Mouse (Mus musculus) adrenal gland, adult (tissue): ENCODE data around the gene Ddost.
A peak's percentile ranks its signal among the peaks of the same experiment; 100 is the strongest.

Experiments used
- DNase-seq, 2 experiments: peaks; one replicate each; pipeline ENCODE4 v3.0.0; 2022 to 2023; ENCODE audit warnings: low spot score in 1 of 2; ENCODE audit not compliant: inconsistent age in 2 of 2

Gene Ddost

DNA sequence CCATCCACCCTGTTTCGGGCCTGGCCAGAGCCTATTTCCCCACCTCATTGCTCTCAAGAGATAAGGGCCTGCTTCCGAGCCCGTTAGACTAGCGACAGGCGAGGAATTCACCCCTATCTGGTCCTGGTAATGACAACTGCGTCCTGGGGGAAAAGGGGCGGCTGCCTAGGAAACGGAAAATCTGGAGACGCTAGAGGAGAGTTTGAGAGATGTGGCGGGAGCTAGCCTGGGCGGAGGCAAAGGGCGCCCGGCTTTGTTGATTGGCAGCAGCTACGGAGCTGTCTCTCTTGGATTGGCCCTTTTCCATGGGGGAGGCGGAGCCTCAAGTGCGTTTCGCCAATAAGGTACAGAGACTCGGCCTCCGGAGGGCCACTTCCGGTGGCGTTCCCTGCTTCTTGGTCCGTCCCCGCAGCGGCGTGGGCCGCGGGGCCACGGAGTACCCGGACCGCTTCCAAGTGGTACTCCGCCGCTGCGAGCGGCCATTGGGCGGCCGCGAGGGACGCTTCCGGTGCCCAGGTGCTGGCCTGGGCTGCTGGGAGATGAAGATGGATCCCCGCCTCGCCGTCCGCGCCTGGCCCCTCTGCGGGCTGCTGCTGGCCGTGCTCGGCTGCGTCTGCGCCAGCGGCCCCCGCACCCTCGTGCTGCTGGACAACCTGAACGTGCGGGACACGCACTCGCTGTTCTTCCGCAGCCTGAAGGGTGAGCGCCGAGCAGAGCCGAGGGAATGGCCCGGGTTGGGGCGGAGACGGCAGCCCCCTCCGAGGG is at the start of gene Ddost:
Gene Ddost (plus strand): TSS at position 391 of the 765 bp plus-strand sequence.
- peak; percentile 99 for DNase-seq

- no peak for DNase-seq
These were observed 47.3 kb upstream of the Ddost start for GRCm38 (mm10) chr4:138257116-138257687.

DNA sequence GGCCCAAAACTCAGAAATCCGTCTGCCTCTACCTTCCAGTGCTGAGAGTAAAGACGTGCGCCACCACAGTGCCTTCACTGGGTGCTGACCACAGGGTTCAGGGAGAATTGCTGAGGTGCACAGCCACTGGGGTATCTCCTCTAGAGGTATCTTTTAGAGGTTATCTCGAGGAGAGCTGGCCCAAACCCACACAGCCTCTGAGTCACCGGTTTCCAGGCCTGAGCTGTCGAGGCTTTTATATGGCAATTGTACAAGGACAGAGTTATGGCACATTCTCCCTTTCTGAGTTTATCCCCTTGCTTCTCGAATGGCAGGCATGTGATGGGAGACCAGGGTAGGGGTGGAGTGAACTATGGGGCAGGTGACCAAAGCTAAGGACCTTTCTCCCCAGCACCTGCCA is 45.9 kb upstream of the Ddost start:
- DNase-seq: peak in 1 of 2 experiments; percentile 62

- DNase-seq: no peak
These were observed 45.0 kb upstream of the Ddost start for GRCm38 (mm10) chr4:138259482-138259881.

- peak; percentile 91 to 97 for DNase-seq
These were observed 42.5 kb upstream of the Ddost start for GRCm38 (mm10) chr4:138261843-138262681.

- no peak for DNase-seq
These were observed 36.7 kb upstream of the Ddost start for GRCm38 (mm10) chr4:138267869-138268268.

- no peak for DNase-seq
These were observed 32.2 kb upstream of the Ddost start for GRCm38 (mm10) chr4:138272011-138272997.

GRCm38 (mm10) chr4:138278346-138278745 is 26.2 kb upstream of the Ddost start:
- DNase-seq: peak in 1 of 2 experiments; percentile 81

- DNase-seq: peak; percentile 76 to 92
These were observed 21.7 kb upstream of the Ddost start for GRCm38 (mm10) chr4:138282834-138283233.

DNA sequence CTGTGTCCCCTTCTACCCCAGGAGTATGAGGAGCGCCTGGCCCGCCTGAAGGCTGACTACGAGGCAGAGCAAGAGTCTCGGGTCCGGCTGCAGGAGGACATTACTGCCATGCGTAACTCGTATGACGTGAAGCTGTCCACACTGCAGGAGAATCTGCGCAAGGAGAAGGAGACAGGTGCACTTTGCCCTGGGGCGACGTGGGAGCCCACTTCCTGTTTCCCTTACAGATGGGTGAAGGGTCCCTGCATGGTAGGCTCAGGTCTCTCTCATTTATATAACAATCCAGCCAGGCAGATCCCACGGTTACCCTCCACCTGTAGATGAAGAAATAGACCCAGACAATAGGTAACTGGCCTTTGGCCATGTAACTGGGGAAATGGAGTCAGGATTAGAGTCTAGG is 18.1 kb upstream of the Ddost start:
- no peak for DNase-seq

- no peak for DNase-seq
These were observed 15.8 kb upstream of the Ddost start for GRCm38 (mm10) chr4:138288691-138289090.

GRCm38 (mm10) chr4:138292028-138292427 is 12.5 kb upstream of the Ddost start:
- no peak for DNase-seq

GRCm38 (mm10) chr4:138293261-138293948 is 11.1 kb upstream of the Ddost start:
- DNase-seq: no peak

- DNase-seq: no peak
These were observed 10.5 kb upstream of the Ddost start for GRCm38 (mm10) chr4:138293949-138294550.

- no peak for DNase-seq
These were observed 3.2 kb upstream of the Ddost start for GRCm38 (mm10) chr4:138301271-138301780.

DNA sequence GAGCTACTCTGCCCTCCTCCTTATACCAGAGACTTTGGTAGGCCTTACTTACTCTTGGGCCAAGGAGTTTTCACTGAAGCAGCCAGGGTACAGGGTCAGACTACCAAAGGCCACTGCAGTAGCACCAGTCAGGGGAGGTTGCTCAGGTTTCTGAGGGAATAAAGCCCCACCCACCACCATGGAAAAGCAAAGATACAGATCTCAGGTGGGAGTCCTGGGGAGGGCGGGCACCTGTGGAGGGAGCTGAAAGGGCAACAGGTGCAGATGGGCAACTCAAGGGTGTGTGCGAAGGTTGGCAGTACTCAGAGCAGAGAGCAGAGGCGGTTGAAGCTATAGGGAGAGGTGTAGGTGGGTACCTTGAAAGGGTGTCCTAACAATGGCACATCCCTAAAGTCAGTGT is 1.5 kb upstream of the Ddost start:
- DNase-seq: peak in 1 of 2 experiments; percentile 8

GRCm38 (mm10) chr4:138303742-138304141 is 788 bp upstream of the Ddost start:
- DNase-seq: peak; percentile 18 to 38

DNA sequence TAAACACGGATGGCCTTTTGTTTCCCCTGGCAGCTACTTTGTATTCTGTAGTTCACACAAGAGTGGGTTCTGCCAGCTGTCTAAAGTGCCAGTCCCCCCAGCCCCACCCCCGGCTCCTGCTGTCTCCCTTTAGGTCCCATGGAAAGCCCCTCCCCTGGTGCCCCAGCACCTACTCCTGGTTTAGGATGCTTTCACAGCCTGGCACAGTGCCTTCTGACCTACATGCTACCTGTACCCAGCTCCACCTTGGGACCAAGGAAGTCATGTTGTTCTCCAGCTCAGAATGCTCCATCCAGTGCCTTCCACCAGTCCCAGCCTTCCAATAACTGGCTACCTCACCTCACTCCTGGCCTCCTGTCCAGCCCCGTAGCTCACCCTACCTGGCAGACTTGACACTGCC is 2.5 kb downstream of the Ddost start:
- DNase-seq: peak in 1 of 2 experiments; percentile 26

DNA sequence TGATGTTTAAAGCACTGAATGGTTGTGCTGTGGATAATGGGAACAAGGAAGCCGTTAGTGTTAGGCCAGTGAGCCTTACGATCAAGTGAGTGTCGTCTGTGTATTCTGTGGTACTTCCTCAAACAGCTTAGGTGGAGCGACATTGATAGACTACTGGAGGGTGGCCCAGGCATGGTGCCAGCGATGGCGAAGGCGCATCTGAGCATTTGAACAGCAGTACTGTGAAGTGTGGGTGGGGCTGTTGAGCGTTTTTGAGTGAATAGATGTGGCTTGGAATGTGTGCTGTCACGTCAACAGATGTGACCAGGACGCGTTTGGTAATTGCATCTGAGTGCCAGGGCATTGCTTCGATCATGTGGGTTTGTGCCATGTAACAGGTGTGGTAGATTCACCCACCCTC is 3.2 kb downstream of the Ddost start:
- peak in 1 of 2 experiments; percentile 7 for DNase-seq
